Mouse (Mus musculus) neural tube, embryonic 12.5 days (tissue): ENCODE measurements around the gene Rhbdl1. TPM values are rescaled to one million over a fixed set of nuclear protein-coding genes. Genes with fewer than 3 reads are reported as not detected.
A peak's percentile ranks its signal among the peaks of the same experiment; 100 is the strongest.

Experiments used
- ATAC-seq: fragments of 200-750 bp; cut with Nextera tagmentation; 2 replicates; pipeline ENCODE4 v1.8.0; 2017; ENCODE audit warnings: low read depth, mild to moderate bottlenecking, moderate TSS enrichment, moderate library complexity; ENCODE audit not compliant: low FRiP score
- H3K27ac ChIP-seq: fragments of 300-500 bp; sonication (generic); 2 replicates; pipeline ENCODE4 v1.5.1; 2016
- H3K27me3 ChIP-seq: fragments of 300-500 bp; sonication (generic); replicated peaks from 2 replicates; pipeline ENCODE4 v1.6.1; 2016; ENCODE audit warnings: mild to moderate bottlenecking
- H3K36me3 ChIP-seq: fragments of 300-500 bp; sonication (generic); 2 replicates; pipeline ENCODE4 v1.6.1; 2016; ENCODE audit warnings: mild to moderate bottlenecking
- H3K4me1 ChIP-seq: fragments of 300-500 bp; sonication (generic); 2 replicates; pipeline ENCODE4 v1.6.1; 2016
- H3K4me2 ChIP-seq: fragments of 300-500 bp; sonication (generic); replicated peaks from 2 replicates; pipeline ENCODE4 v1.6.1; 2016; ENCODE audit warnings: mild to moderate bottlenecking
- H3K4me3 ChIP-seq: fragments of 300-500 bp; sonication (generic); 2 replicates; pipeline ENCODE4 v1.5.1; 2016
- H3K9ac ChIP-seq: fragments of 300-500 bp; sonication (generic); 2 replicates; pipeline ENCODE4 v1.6.1; 2016; ENCODE audit warnings: mild to moderate bottlenecking
- H3K9me3 ChIP-seq: fragments of 300-500 bp; sonication (generic); 2 replicates; pipeline ENCODE4 v1.6.1; 2016; ENCODE audit warnings: mild to moderate bottlenecking
- WGBS: fragments of 180-500 bp; shearing (Covaris S2); methylation state at CpG from one replicate; pipeline ENCODE4 v1.1.7; 2016; 5-methylcytosine and 5-hydroxymethylcytosine counted together
- polyA plus RNA-seq: library from polyadenylated mRNA; unstranded; fragments of >200 nt; fragmentation: Nextera tagmentation; extraction: Ambion mirVana; gene quantifications from 2 replicates; pipeline ENCODE4 v1.2.1, GENCODE M21; 2016

The Rhbdl1 gene
- 8.1 and 8.6 TPM in 2 replicates for polyA plus RNA-seq

- Histone ChIP-seq H3K4me3 (peak within 1 kb of the TSS; percentile 42), H3K9me3 (no peaks in the 10 kb centered on the region), H3K4me1 (peaks cover 54% of the 10 kb centered on the region), H3K9ac (peak within 1 kb of the TSS; percentile 66), H3K4me2 (peak within 1 kb of the TSS; percentile 95), H3K27ac (peak within 1 kb of the TSS; percentile 32; the same call in 1 of the 2 replicates), H3K27me3 (no peaks in the 10 kb centered on the region), H3K36me3 (peaks cover 46% of the 10 kb centered on the region)
- WGBS = 2% methylated on average over 27 of the region's 29 CpGs
- ATAC-seq = 0 out of 2 replicates have a peak, but pooled peaks have one; percentile 8
These were observed at the start of gene Rhbdl1 for GRCm38 (mm10) chr17:25837076-25837410. Gene Rhbdl1 (minus strand): TSS chr17:25837295.

GRCm38 (mm10) chr17:25886806-25887205, 49.7 kb upstream of the Rhbdl1 start:
- no peak for ATAC-seq
- H3K4me3 ChIP-seq = no peak overlapping the region
- no peak overlapping the region for H3K27ac ChIP-seq
- peaks cover 57% of the 10 kb centered on the region for H3K36me3 ChIP-seq
- no peaks in the 10 kb centered on the region for H3K9me3 ChIP-seq
- no peak overlapping the region for H3K4me2 ChIP-seq
- H3K9ac ChIP-seq = no peak overlapping the region
- no peaks in the 10 kb centered on the region for H3K27me3 ChIP-seq
- H3K4me1 ChIP-seq = peaks cover 3% of the 10 kb centered on the region

GRCm38 (mm10) chr17:25885636-25886035, 48.5 kb upstream of the Rhbdl1 start:
- H3K36me3 ChIP-seq = peaks cover 58% of the 10 kb centered on the region
- no peak overlapping the region for H3K4me2 ChIP-seq
- ATAC-seq = no peak
- H3K27ac ChIP-seq = no peak overlapping the region
- H3K27me3 ChIP-seq = no peaks in the 10 kb centered on the region
- H3K9me3 ChIP-seq = no peaks in the 10 kb centered on the region
- no peak overlapping the region for H3K4me3 ChIP-seq
- H3K9ac ChIP-seq = no peak overlapping the region
- WGBS = 65% methylated on average over 4 of the region's 4 CpGs
- H3K4me1 ChIP-seq = peaks cover 14% of the 10 kb centered on the region

DNA sequence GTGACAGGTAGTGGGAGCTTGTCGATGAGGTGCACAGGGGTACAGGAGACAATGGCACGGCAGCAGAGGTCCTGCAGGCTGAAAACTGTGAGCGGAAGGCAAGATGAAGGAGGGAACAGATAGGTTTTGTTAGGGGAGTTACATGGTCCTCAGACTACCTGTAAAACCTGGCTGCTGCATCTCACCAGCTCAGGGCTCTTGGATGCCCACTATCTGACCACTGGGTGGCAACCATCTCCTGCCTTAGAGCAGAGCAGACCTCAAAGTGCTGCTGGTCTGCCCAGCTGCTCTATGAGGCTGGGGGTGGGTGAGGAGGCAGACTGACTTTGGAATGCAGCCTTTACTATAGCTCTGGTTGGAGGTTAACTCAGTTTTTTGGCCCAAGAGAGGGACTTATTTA, 46.7 kb upstream of the Rhbdl1 start:
- WGBS = 90% methylated on average over 3 of the region's 3 CpGs
- no peak for ATAC-seq

DNA sequence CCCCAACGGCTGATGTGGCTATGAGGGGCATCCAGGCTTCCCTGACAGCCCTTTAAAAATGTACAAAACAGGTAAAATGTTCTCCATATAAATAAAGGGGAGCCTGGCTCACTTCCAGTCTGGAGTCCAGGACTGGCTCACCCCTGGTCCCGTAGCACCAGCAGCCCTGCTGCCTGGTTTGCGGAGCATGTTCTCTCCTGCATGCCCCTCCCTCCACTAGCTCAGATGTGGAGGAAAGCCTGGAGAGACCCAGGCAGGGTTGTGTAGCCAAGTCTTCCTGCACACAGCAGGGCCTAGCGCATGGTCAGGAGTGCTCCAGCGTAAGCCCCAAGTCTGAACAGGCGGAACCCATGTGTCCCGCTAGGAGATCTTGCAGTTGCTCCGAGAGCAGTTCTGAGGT, 46.2 kb upstream of the Rhbdl1 start:
- ATAC-seq = no peak
- WGBS = 87% methylated on average over 8 of the region's 8 CpGs
- no peaks in the 10 kb centered on the region for H3K27me3 ChIP-seq
- H3K9ac ChIP-seq = peak overlapping the region; percentile 5; the same call in 1 of the 2 replicates
- H3K4me2 ChIP-seq = no peak overlapping the region
- H3K4me3 ChIP-seq = no peak overlapping the region
- H3K36me3 ChIP-seq = peaks cover 58% of the 10 kb centered on the region
- H3K27ac ChIP-seq = no peak overlapping the region
- H3K9me3 ChIP-seq = no peaks in the 10 kb centered on the region
- H3K4me1 ChIP-seq = peaks cover 23% of the 10 kb centered on the region

More for the DNA sequence above, 46.7 kb upstream of the Rhbdl1 start:
- Histone ChIP-seq H3K4me2 (no peak overlapping the region), H3K4me1 (peaks cover 23% of the 10 kb centered on the region), H3K9me3 (no peaks in the 10 kb centered on the region), H3K27me3 (no peaks in the 10 kb centered on the region), H3K36me3 (peaks cover 56% of the 10 kb centered on the region), H3K4me3 (no peak overlapping the region), H3K9ac (no peak overlapping the region), H3K27ac (no peak overlapping the region)

GRCm38 (mm10) chr17:25882306-25882705, 45.2 kb upstream of the Rhbdl1 start:
- H3K4me3 ChIP-seq = no peak overlapping the region
- H3K4me1 ChIP-seq = peaks cover 23% of the 10 kb centered on the region
- no peaks in the 10 kb centered on the region for H3K27me3 ChIP-seq
- 38% methylated on average over 5 of the region's 5 CpGs for WGBS
- H3K4me2 ChIP-seq = no peak overlapping the region
- ATAC-seq = no peak
- peaks cover 57% of the 10 kb centered on the region for H3K36me3 ChIP-seq
- no peak overlapping the region for H3K9ac ChIP-seq
- H3K9me3 ChIP-seq = no peaks in the 10 kb centered on the region
- H3K27ac ChIP-seq = no peak overlapping the region

- H3K36me3 ChIP-seq = peaks cover 55% of the 10 kb centered on the region
- no peak overlapping the region for H3K9ac ChIP-seq
- peaks cover 28% of the 10 kb centered on the region for H3K4me1 ChIP-seq
These were observed 44.6 kb upstream of the Rhbdl1 start for GRCm38 (mm10) chr17:25881691-25882090.

GRCm38 (mm10) chr17:25880913-25881641, 44.0 kb upstream of the Rhbdl1 start:
- no peak for ATAC-seq
- Histone ChIP-seq H3K9me3 (no peaks in the 10 kb centered on the region), H3K4me2 (no peak overlapping the region), H3K36me3 (peaks cover 55% of the 10 kb centered on the region), H3K4me3 (no peak overlapping the region), H3K27ac (no peak overlapping the region), H3K9ac (no peak overlapping the region), H3K27me3 (no peaks in the 10 kb centered on the region), H3K4me1 (peaks cover 35% of the 10 kb centered on the region)
- WGBS = 4% methylated on average over 5 of the region's 5 CpGs

More at GRCm38 (mm10) chr17:25881691-25882090, 44.6 kb upstream of the Rhbdl1 start:
- Histone ChIP-seq H3K27ac (no peak overlapping the region), H3K4me2 (no peak overlapping the region), H3K4me3 (no peak overlapping the region), H3K27me3 (no peaks in the 10 kb centered on the region), H3K9me3 (no peaks in the 10 kb centered on the region)
- WGBS = 10% methylated on average over 4 of the region's 4 CpGs
- ATAC-seq = no peak

- H3K4me1 ChIP-seq = peaks cover 36% of the 10 kb centered on the region
- no peak within 1 kb of the TSS for H3K4me3 ChIP-seq
- peaks cover 55% of the 10 kb centered on the region for H3K36me3 ChIP-seq
These were observed 43.3 kb upstream of the Rhbdl1 start, which contains the start of gene Wfikkn1 for GRCm38 (mm10) chr17:25880196-25880910. Gene Wfikkn1 (minus strand): TSS chr17:25880858.

DNA sequence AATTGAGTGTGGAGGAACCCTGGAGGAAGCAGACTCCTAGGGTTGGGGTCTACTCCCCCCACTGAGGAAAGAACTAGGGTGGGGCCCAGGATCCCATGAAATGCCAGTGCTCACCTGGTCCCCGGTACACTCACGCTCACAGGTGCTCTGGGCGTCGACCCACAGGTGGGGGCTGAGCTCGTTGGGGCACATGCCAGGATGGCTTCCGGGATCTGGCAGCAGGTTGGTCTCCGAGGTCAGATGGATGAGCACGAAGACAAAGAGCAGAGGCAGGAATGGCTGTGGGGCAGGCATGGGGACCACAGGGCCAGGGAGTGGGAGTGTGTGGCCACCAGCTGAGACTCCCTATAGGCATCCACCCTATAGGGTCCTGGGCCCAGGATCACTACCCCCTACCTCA, 42.7 kb upstream of the Rhbdl1 start:
- WGBS = 58% methylated on average over 8 of the region's 8 CpGs

More at GRCm38 (mm10) chr17:25880196-25880910, 43.3 kb upstream of the Rhbdl1 start, which contains the start of gene Wfikkn1:
- 9% methylated on average over 5 of the region's 5 CpGs for WGBS
- Histone ChIP-seq H3K9ac (no peak within 1 kb of the TSS), H3K27ac (no peak within 1 kb of the TSS), H3K27me3 (no peaks in the 10 kb centered on the region), H3K9me3 (no peaks in the 10 kb centered on the region), H3K4me2 (no peak within 1 kb of the TSS)
- ATAC-seq = no peak

GRCm38 (mm10) chr17:25879261-25879660, 42.2 kb upstream of the Rhbdl1 start:
- H3K9ac ChIP-seq = no peak overlapping the region
- no peak overlapping the region for H3K27ac ChIP-seq
- H3K27me3 ChIP-seq = no peaks in the 10 kb centered on the region
- 30% methylated on average over 4 of the region's 4 CpGs for WGBS
- peaks cover 49% of the 10 kb centered on the region for H3K36me3 ChIP-seq
- H3K4me3 ChIP-seq = no peak overlapping the region
- no peaks in the 10 kb centered on the region for H3K9me3 ChIP-seq
- no peak overlapping the region for H3K4me2 ChIP-seq
- H3K4me1 ChIP-seq = peaks cover 36% of the 10 kb centered on the region
- ATAC-seq = no peak

More for the DNA sequence above, 42.7 kb upstream of the Rhbdl1 start:
- no peak overlapping the region for H3K27ac ChIP-seq
- H3K9me3 ChIP-seq = no peaks in the 10 kb centered on the region
- H3K4me3 ChIP-seq = no peak overlapping the region
- H3K36me3 ChIP-seq = peaks cover 54% of the 10 kb centered on the region
- peaks cover 36% of the 10 kb centered on the region for H3K4me1 ChIP-seq
- no peak overlapping the region for H3K4me2 ChIP-seq
- no peaks in the 10 kb centered on the region for H3K27me3 ChIP-seq
- H3K9ac ChIP-seq = no peak overlapping the region
- ATAC-seq = no peak

GRCm38 (mm10) chr17:25878611-25879180, 41.6 kb upstream of the Rhbdl1 start:
- no peaks in the 10 kb centered on the region for H3K27me3 ChIP-seq
- peaks cover 36% of the 10 kb centered on the region for H3K4me1 ChIP-seq
- no peak overlapping the region for H3K9ac ChIP-seq
- no peak overlapping the region for H3K4me3 ChIP-seq
- no peak for ATAC-seq
- H3K36me3 ChIP-seq = peaks cover 43% of the 10 kb centered on the region
- 86% methylated on average over 19 of the region's 19 CpGs for WGBS
- H3K4me2 ChIP-seq = no peak overlapping the region
- no peak overlapping the region for H3K27ac ChIP-seq
- no peaks in the 10 kb centered on the region for H3K9me3 ChIP-seq
